In the genomic region with DNA sequence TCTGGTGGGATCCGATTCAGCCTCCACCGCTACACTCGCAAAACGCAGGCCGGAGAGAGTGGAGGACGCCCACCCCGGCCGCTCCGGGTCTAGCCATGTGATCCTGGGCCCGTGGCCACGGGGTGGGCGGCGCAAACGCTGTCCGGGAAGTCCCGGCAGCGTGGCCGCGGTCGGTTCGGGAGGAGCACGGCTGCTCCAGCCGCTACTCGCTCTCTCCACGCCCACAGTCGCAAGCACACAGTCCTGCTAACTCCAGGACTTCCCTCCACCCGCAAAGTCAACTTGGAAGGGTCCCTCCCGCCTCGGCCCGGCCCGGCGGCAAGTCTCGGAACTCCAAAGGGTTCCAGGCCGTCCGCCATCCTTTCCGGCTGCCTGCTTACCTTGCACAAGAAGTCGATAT, we compare ENCODE assay signal across 7 mouse cellular contexts. TPM values are rescaled to one million over a fixed set of nuclear protein-coding genes. Genes with fewer than 3 reads are reported as not detected.
DNase-seq lines count a peak whose midpoint lies in the region; ATAC-seq and TF ChIP-seq lines count a peak whose summit lies in the region.
"Not testable (repeated sequence)": the region's sequence is repeated elsewhere in the genome, so short reads cannot be mapped to it uniquely, and the experiment has no call there.

No protein-coding gene starts in this region.

- not testable (repeated sequence) for TF ChIP-seq CTCF in intestine, postnatal 0 days (IDR thresholded peaks at IDR 0.05; ENCODE audit: low read depth)

- peak overlapping the region; percentile 80 for H3K9ac ChIP-seq in forebrain, embryonic 13.5 days
- H3K9ac ChIP-seq in heart, embryonic 16.5 days (ENCODE audit: low read length), result peak overlapping the region; percentile 90
- peak overlapping the region; percentile 82 for H3K9ac ChIP-seq in intestine, postnatal 0 days (ENCODE audit: low read depth, low read length)
- H3K9ac ChIP-seq in liver, embryonic 11.5 days (ENCODE audit: low read depth, low read length), result peak overlapping the region; percentile 97
- peak overlapping the region; percentile 65 for H3K9ac ChIP-seq in neural tube, embryonic 14.5 days (replicated peaks; ENCODE audit: low read depth, low read length)

- WGBS in forebrain, embryonic 13.5 days, result 3% methylated on average over 6 of the region's 37 CpGs
- 0% methylated on average over 13 of the region's 37 CpGs for WGBS in heart, embryonic 16.5 days
- WGBS in intestine, postnatal 0 days, result 0% methylated on average over 10 of the region's 37 CpGs
- 0% methylated on average over 9 of the region's 37 CpGs for WGBS in liver, embryonic 11.5 days
- 1% methylated on average over 6 of the region's 37 CpGs for WGBS in neural tube, embryonic 14.5 days

- H3K4me1 ChIP-seq in forebrain, embryonic 13.5 days, result peaks cover 47% of the 10 kb centered on the region
- peaks cover 33% of the 10 kb centered on the region for H3K4me1 ChIP-seq in heart, embryonic 16.5 days (ENCODE audit: control insufficient read depth, insufficient read depth, low read length)
- not testable (repeated sequence) for H3K4me1 ChIP-seq in intestine, postnatal 0 days (replicated peaks; ENCODE audit: control insufficient read depth, insufficient read depth, low read length)
- peaks cover 32% of the 10 kb centered on the region for H3K4me1 ChIP-seq in liver, embryonic 11.5 days (replicated peaks; ENCODE audit: control insufficient read depth, insufficient read depth, low read length)
- H3K4me1 ChIP-seq in neural tube, embryonic 14.5 days (ENCODE audit: control insufficient read depth, insufficient read depth, low read length), result peaks cover 13% of the 10 kb centered on the region

- H3K4me2 ChIP-seq in forebrain, embryonic 13.5 days, result peak overlapping the region; percentile 89
- H3K4me2 ChIP-seq in heart, embryonic 16.5 days (ENCODE audit: low read depth, low read length), result peak overlapping the region; percentile 99
- peak overlapping the region; percentile 87 for H3K4me2 ChIP-seq in intestine, postnatal 0 days (replicated peaks; ENCODE audit: low read depth)
- H3K4me2 ChIP-seq in liver, embryonic 11.5 days, result peak overlapping the region; percentile 97
- H3K4me2 ChIP-seq in neural tube, embryonic 14.5 days (ENCODE audit: low read depth, low read length), result peak overlapping the region; percentile 77

- peak overlapping the region; percentile 86 for H3K27ac ChIP-seq in forebrain, embryonic 13.5 days
- peak overlapping the region; percentile 99 for H3K27ac ChIP-seq in heart, embryonic 16.5 days (ENCODE audit: low read length)
- peak overlapping the region; percentile 96 for H3K27ac ChIP-seq in intestine, postnatal 0 days (ENCODE audit: low read depth, low read length)
- peak overlapping the region; percentile 99 for H3K27ac ChIP-seq in liver, embryonic 11.5 days (ENCODE audit: low read depth, low read length)
- peak overlapping the region; percentile 77 for H3K27ac ChIP-seq in neural tube, embryonic 14.5 days (ENCODE audit: low read depth, low read length)

- not testable (repeated sequence) for DNase-seq in liver, embryonic 11.5 days (ENCODE audit: low spot score)

- peaks cover 14% of the 10 kb centered on the region; the same call in 1 of the 2 replicates for H3K27me3 ChIP-seq in forebrain, embryonic 13.5 days
- not testable (repeated sequence) for H3K27me3 ChIP-seq in heart, embryonic 16.5 days (ENCODE audit: control insufficient read depth, insufficient read depth, low read length); intestine, postnatal 0 days (replicated peaks; ENCODE audit: control insufficient read depth, insufficient read depth, low read length); liver, embryonic 11.5 days (replicated peaks; ENCODE audit: control insufficient read depth, insufficient read depth, low read length); neural tube, embryonic 14.5 days (ENCODE audit: control insufficient read depth, insufficient read depth, low read length)

- H3K9me3 ChIP-seq in forebrain, embryonic 13.5 days (replicated peaks); heart, embryonic 16.5 days (replicated peaks; ENCODE audit: control insufficient read depth, low read length); intestine, postnatal 0 days (ENCODE audit: control insufficient read depth); liver, embryonic 11.5 days (ENCODE audit: control insufficient read depth, low read length); neural tube, embryonic 14.5 days (ENCODE audit: control insufficient read depth, low read length): not testable (repeated sequence)

- ATAC-seq in common myeloid progenitor, adult 5-6 weeks (replicated peaks; ENCODE audit: low read depth, poor library complexity, severe bottlenecking), result peak; percentile 31
- peak; percentile 17 for ATAC-seq in forebrain, embryonic 13.5 days
- ATAC-seq in heart, embryonic 16.5 days (replicated peaks; ENCODE audit: extremely low read depth, insufficient read depth, low FRiP score), result peak; percentile 26
- ATAC-seq in intestine, postnatal 0 days, result peak; percentile 9
- ATAC-seq in liver, embryonic 11.5 days (replicated peaks; ENCODE audit: low FRiP score), result peak; percentile 3; the same call in 1 of the 2 replicates
- ATAC-seq in megakaryocyte progenitor cell, adult 5-6 weeks (replicated peaks; ENCODE audit: poor library complexity), result peak; percentile 12
- peak; percentile 18 for ATAC-seq in neural tube, embryonic 14.5 days (ENCODE audit: low read depth)

- 0 out of 2 replicates have a peak, but pooled peaks cover 13% of the 10 kb centered on the region for H3K36me3 ChIP-seq in forebrain, embryonic 13.5 days (ENCODE audit: poor library complexity, severe bottlenecking)
- not testable (repeated sequence) for H3K36me3 ChIP-seq in heart, embryonic 16.5 days (ENCODE audit: control insufficient read depth, insufficient read depth); neural tube, embryonic 14.5 days (ENCODE audit: control insufficient read depth, insufficient read depth, low read length)
- peaks cover 26% of the 10 kb centered on the region for H3K36me3 ChIP-seq in intestine, postnatal 0 days (ENCODE audit: control insufficient read depth, insufficient read depth)
- peaks cover 21% of the 10 kb centered on the region for H3K36me3 ChIP-seq in liver, embryonic 11.5 days (ENCODE audit: control insufficient read depth, insufficient read depth, low read length)

- peak overlapping the region; percentile 60 for H3K4me3 ChIP-seq in forebrain, embryonic 13.5 days
- peak overlapping the region; percentile 85 for H3K4me3 ChIP-seq in heart, embryonic 16.5 days (ENCODE audit: low read length)
- H3K4me3 ChIP-seq in intestine, postnatal 0 days (ENCODE audit: low read depth, low read length), result peak overlapping the region; percentile 91
- H3K4me3 ChIP-seq in liver, embryonic 11.5 days (ENCODE audit: low read depth, low read length), result peak overlapping the region; percentile 93
- H3K4me3 ChIP-seq in neural tube, embryonic 14.5 days (ENCODE audit: low read depth, low read length), result peak overlapping the region; percentile 47

RNA-seq across cellular contexts. Expression of gene Zfp36l2, which starts 0.5 kb away (rescaled TPM):
- 197 and 277 TPM in 2 replicates for total RNA-seq in common myeloid progenitor, adult 5-6 weeks (2017)
- 4.9 and 5.0 TPM in 2 replicates for polyA plus RNA-seq in forebrain, embryonic 13.5 days (2015; fragmentation: Nextera tagmentation; extraction: Ambion mirVana)
- 5.9 and 7.7 TPM in 2 replicates for polyA plus RNA-seq in heart, embryonic 16.5 days (2015; fragmentation: Nextera tagmentation; extraction: Ambion mirVana)
- 29.6 and 32.0 TPM in 2 replicates for polyA plus RNA-seq in intestine, postnatal 0 days (2015; fragmentation: Nextera tagmentation; extraction: Ambion mirVana)
- polyA plus RNA-seq in liver, embryonic 11.5 days (2014; fragmentation: Nextera tagmentation; extraction: Ambion mirVana), result 24.7 and 26.7 TPM in 2 replicates
- total RNA-seq in megakaryocyte progenitor cell, adult 5-6 weeks (2015), result 269 and 286 TPM in 2 replicates
- total RNA-seq in megakaryocyte progenitor cell, adult 5-6 weeks (2017), result 98.9 and 112 TPM in 2 replicates
- polyA plus RNA-seq in neural tube, embryonic 14.5 days (2014; fragmentation: Nextera tagmentation; extraction: Ambion mirVana), result 4.8 and 7.2 TPM in 2 replicates
